Mouse (Mus musculus): ENCODE results near the gene Tent4b.

The Tent4b gene

DNA sequence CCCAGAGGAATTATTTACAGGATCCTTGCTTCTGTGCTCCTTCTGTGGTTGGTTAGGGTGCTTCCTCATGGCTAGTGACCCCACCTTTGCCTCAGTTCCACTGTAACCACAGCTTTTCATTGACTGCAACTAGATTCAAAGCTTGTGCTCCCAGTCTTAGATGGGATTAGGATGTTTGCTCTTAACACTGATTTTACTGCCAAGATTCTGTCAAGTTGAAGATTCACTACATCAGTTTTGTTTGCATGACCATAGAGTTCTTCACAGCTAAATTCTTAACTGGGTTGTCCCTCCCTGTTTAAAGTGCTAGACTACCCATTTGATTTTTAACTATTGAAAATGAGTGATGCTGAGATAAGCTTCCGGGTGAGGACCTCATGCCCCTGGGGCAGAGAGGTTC lies 29.3 kb downstream of the Tent4b start:
- no peak for DNase-seq (ENCODE audit: low read depth, low spot score)

DNA sequence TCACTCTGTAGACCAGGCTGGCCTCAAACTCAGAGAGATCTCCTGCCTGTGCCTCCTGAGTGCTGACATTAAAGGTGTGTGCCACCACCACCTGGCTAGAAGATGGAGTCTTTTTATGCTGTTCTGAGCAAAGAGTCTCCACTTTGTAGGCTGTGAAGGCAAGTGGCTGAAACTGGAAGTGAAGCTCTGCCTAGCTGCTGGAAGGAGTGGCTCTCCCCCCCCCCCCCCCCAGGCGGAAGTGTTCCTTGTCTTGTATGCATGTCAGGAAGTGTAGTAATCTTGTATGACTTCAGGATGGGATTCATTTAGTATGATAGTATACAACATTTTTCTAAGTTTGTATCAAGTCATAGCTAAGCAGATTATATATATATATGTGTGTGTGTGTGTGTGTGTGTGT lies 29.8 kb downstream of the Tent4b start:
- DNase-seq (ENCODE audit: low read depth, low spot score): no peak

DNA sequence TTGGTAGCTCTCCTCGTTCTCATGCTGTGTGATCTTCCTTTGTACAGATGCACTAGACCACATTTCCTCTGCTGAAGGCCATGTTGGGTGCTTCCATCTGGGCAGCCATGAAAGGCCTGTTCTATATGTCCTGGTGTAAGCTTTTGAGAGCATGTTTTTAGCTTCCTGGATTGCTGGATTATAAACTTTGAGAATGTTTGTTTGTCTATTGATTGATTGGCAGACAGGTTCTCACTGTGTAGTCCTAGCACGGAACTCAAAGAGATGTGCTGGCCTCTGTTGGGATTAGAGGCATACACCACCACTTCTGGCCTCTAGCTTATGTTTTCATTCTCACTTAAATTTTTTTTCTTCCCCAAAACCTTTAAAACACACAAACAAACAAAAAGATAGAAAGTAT lies 37.7 kb downstream of the Tent4b start:
- no peak for DNase-seq (ENCODE audit: low read depth, low spot score)

DNA sequence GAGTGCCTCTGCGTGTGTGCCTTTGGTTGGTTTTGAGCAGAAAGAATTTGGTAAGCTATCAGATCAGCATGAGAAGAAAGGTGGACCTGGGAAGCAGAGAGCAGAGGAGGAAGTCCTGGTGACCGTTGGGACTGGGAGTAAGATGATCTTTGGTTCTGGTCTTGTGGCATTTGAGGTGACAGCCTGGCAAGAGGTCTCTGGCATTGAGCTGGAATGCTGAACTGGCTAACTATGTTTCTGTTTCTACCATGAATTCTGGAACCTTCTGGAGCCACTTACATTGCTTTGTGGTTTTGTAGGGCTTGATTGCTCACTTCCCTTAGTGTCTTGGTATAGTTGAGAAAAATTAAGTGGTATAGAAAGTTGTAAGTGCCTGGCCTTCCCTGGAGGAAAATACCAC lies 38.6 kb downstream of the Tent4b start:
- no peak for DNase-seq (ENCODE audit: low read depth, low spot score)

DNA sequence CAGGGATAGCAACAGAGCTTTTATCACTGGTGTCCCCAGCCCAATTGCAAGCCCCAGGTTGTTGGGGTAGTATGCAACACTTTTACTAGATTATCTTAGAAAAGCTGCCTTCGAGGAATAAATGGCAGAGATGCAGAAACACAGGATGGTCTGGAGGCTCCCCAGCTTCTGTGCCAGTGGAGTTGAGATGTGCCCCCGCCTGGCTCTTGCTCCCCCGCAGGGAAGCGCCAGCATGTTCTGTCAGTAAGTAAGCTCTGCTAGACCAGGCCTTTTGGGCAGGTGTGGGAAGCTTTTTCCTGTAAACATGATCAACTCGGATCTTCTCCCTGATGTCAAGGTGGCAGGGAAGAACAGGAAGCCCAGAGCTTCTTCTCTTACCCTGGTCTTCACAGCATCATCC lies 40.3 kb downstream of the Tent4b start:
- DNase-seq (ENCODE audit: low read depth, low spot score): no peak

DNA sequence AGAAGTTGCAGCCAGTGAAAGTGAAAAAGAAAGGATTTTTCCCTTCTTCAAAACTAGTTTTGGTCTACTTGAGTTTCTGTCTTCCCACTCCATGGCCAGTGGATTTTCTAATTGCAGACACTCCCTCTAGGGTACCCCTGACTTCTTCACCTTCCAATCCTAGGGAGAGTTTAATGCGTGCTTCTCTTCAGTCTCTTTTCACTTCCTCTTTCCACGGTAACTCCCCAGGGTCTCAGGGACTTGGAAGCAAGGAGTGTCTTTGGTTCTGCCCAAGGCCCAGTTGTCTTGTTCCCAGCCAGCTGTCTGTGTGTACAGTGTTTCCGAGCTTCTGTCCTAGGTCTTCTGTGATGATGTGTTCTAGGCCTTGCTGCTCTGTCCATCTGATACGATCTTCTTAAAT lies 42.9 kb downstream of the Tent4b start:
- DNase-seq (ENCODE audit: low read depth, low spot score): no peak

DNA sequence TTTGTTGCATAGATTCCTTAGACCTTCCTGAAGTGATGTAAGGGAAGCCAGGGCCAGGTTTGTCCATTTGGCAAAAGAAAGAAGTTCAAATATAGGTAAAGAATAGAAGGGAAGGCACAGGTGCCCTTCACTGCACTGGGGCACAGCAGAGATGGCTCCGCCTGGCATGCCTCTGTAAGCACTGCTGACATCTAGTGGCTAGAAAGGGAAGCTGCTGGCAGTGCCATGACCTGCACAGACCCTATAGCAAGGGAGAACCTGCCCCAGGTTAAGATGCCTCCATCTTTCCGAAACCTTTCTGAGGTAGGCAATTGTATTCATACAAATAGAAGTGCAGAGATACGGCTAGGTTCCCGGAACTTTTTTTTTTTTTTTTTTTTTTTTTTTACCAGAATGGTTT lies 45.3 kb downstream of the Tent4b start:
- DNase-seq (ENCODE audit: low read depth, low spot score): peak; percentile 76

DNA sequence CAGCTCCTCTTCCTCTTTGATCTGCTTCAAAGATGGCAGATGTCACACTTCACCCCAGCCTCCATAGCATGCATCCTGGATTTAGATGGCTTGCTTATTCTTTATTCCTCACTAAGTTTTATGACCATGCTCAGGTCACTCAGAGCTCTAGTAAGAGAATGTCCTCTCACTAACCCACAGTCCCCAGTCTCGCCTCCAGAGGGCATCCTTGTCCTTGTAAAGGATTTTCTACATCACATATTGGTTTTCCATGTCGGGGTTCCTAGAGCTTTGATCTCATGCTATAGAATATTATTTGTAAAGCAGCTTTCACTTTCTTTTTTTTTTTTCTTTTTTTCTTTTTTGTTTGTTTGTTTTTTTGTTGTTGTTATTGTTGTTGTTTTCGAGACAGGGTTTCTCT lies 53.8 kb downstream of the Tent4b start:
- peak; percentile 47 for DNase-seq (ENCODE audit: low read depth, low spot score)

DNA sequence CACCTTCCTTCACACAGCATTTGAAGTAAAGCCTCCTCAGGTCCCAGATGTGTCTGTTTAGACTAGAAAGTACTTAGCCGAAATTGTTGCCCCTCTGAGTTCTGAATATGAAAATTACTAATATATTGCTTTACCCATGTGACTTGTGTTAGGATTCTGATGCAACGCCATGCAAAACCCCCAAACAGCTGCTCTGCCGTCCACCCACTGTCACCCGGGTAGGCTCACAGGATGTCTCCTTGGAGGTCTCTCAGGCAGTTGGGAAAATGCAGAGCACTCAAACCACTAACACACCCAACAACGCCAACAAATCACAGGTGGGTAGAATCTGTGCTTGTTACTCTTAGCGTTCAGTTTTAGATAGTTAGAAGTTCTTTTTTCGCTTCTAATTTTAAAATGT lies 55.9 kb downstream of the Tent4b start:
- DNase-seq (ENCODE audit: low read depth, low spot score): no peak

DNA sequence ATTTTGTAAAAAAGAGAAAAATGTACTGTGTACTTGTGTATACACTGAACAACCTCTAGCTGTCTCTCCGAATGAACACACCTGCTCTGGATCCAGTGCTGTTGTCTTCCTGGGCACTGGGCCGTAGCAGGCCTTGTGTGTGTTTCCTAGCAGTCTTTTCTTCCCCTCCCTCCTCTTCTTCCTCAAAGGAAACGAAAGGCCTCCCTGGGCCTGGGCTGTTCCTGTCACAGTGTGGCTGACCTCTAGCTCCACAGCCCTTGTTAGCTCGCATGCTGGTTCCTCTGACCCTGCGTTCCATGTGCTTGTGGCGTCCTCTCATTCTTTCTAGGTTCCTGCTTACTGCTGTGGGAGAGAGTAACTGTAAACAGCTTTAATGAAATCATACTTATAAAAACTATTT lies 59.0 kb downstream of the Tent4b start:
- DNase-seq (ENCODE audit: low read depth, low spot score): no peak

DNA sequence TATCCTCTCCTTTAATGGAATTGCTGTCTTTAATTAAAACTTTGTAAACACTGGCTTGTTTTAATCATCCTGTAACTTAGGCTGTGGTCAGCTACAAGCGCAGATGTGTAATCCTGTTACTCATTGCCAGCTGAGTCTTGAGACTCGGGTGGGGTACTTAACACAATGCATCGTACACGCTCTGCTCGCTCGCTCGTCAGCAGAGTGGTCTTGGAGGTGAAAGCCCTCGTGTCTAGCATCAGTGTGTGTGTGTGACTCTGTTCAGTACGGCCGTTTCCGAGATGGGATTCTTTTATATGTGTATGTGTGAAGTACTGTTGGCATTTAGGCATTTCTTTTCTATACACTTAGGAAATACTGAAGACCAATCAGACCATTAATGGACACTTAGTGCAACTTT lies 59.5 kb downstream of the Tent4b start:
- DNase-seq (ENCODE audit: low read depth, low spot score): no peak

DNA sequence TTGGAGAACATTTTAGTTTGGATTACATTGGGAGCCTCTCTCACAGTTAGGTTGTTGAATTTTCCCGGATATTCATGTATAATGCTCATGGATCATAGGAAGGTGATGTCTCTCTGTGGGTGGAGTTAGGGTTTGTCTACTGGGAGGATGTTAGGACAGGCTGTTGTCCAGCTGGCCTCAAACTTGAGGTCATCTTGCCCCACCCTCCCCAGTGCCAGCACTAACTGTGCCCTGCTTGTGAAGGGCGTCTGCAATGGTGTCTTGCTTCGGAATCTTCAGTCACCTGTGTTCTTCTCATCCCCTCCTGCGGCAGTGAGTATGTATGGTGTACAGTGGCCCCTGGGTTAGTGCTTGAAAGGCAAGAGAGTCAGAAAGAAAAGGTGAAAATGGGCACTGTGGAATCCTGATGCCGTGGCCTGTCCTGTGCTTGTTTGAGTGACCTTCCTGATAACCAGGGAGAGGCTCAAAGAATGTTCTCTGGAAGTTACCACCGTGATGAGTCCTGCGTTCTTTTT lies 61.5 kb downstream of the Tent4b start:
- DNase-seq (ENCODE audit: low read depth, low spot score): no peak

DNA sequence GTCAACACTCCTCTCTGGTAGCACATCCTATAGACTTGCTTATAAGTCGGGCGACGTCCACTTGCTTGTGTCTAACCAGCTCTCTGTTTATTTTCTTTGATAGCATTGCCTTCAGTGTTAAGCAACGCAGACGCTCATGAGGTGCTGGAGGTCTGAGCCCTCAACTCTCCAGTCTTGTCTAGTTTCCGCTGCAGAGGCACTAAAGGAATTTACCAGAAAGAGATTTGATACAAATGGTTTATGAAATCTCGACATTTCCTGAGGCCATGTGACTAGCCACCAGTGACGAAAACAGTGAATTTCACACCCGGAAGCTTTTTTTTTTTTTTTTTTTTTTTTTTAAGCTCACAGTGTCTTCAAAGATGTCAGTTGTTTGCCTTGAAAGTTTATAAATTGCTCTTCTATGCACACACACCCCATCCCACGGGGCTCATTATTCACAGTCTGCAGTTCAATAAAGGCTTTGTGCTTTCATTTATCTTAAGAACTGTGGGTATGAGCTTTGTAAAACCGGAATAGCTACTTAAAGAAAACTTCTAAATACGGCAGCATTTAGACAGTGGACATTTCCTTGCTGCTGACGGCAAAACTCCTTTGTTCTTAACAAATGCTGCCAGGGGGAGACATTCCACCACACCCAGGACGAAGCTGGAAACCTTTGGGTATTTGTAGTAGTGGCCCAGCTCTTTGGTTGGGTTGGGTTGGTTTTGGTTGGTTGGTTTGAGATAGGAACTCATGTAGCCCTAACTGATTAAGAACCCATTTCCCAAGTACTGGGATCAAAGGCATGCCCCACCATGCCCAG lies 64.0 kb downstream of the Tent4b start:
- no peak for DNase-seq (ENCODE audit: low read depth, low spot score)

DNA sequence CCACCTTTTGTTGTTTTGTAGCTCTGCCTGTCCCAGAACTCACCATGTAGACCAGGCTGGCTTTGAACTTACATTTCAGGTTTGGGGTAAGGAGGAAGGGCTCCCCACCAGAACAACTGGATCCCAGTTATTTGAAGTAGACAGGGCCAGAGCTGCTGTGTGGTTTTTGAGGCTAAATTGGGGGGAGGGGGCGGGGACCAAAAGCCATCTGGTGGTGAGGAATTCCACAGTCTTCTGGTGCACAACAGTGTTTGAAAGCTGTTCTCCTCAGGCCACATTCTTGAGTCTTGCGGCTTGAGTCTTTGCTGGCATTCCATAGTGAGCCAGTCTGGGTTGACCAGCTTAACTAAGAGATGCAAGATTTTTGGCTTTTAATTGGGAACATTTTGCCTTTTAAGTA lies 66.5 kb downstream of the Tent4b start:
- DNase-seq (ENCODE audit: low read depth, low spot score): no peak

DNA sequence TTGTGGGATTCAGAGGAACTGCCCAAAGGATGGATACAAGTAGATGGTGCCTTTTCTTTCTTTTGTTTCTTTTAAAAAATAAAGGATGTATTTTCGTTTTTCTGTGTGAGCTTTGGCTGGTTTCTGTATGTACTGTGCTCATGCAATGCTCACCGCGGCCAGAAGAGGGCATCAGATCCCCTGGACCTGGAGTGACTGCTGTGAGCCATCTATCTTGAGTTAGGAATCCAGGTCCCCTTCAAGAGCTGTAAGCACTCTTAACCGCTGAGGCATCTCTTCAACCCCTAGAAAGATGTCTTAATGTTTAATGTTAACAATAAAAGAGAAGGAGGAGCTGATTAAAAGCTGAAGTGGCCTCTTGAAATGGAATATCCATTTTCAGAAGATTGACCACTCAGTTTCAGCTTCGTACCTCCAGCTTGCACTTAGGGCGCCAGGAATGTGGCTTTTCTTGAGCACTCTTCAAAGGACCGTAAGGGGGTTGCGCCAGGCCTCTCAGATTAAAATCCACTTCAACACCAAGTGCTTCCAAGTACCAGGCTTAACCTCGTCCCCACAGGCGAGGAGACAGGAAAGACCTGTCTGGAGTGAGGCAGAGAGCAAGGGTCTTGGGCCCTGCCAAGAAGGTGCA lies 67.3 kb downstream of the Tent4b start:
- DNase-seq (ENCODE audit: low read depth, low spot score): peak; percentile 88

DNA sequence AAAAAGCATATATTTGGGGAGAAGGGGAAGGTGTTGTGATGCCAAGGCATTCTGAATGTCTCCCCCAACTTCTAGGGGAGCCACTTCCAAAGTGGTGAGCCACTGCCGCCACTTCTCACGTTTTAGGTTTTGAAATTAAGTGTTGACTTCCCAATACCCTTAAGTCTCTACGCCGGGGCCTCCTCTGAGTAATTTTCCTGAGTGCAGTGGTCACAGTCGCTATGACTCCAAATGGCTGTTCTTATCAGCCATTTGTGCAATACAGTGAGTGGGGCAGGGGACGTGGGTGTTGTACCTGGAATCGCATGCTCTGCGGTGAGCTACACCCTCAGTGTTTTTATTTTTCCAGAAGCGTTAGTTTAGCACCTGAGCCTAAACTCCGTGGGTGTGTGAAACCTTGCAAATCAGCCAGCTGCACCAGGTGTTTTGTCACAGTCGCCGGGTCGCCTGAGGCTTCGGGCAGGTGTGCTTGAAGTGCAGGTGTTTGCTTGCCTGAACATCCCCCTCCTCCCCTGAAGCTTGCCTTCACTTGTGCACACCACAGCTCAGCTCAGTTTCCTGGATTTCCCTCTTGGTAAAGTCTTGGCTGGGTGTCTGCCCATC lies 67.9 kb downstream of the Tent4b start:
- DNase-seq (ENCODE audit: low read depth, low spot score): no peak

DNA sequence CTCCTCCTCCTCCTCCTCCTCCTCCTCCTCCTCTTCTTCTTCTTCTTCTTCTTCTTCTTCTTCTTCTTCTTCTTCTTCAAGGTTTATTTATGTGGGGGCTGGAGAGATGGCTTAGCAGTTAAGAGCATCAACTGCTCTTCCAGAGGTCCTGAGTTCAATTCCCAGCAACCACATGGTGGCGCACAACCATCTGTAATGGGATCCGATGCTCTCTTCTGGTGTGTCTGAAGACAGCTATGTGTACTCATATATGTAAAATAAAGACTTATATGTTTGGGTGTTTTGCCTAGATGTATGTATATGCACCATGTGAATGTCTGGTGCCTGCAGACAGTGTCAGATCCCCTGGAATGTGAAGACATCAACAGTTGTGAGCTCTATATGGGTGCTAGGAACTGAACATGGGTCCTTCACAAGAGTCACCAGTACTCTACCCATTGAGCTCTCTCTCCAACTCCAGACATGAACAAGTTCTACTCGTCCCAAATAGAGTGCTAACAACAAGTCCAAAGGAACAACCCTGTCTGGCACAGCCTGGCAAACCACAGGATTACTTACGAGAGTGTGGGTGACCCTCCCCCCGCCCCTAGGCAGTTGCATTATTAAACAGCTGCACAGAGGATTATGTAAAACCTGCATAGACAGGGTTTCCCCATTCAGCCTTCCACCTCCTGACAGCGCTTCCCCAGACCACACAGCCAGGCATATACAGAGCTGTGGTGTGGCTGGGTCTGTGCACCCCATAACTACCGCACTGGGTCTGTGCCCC lies 70.3 kb downstream of the Tent4b start:
- DNase-seq (ENCODE audit: low read depth, low spot score): peak; percentile 35

DNA sequence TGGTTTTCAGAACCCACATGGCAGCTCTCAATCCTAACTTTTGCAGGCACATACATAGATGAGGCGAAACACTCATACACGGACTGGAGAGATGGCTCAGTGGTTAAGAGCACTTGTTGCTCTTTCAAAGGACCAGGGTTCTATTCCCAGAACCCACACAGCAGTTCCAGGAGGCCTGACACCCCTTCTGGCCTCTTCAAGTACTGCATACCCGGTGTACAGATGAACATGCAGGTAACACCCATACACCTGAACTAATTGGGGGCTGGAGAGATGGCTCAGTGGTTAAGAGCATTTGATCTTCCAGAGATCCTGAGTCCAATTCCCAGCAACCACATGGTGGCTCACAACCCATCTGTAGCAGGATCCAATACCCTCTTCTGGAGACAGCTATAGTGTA lies 71.1 kb downstream of the Tent4b start:
- peak; percentile 35 for DNase-seq (ENCODE audit: low read depth, low spot score)

DNA sequence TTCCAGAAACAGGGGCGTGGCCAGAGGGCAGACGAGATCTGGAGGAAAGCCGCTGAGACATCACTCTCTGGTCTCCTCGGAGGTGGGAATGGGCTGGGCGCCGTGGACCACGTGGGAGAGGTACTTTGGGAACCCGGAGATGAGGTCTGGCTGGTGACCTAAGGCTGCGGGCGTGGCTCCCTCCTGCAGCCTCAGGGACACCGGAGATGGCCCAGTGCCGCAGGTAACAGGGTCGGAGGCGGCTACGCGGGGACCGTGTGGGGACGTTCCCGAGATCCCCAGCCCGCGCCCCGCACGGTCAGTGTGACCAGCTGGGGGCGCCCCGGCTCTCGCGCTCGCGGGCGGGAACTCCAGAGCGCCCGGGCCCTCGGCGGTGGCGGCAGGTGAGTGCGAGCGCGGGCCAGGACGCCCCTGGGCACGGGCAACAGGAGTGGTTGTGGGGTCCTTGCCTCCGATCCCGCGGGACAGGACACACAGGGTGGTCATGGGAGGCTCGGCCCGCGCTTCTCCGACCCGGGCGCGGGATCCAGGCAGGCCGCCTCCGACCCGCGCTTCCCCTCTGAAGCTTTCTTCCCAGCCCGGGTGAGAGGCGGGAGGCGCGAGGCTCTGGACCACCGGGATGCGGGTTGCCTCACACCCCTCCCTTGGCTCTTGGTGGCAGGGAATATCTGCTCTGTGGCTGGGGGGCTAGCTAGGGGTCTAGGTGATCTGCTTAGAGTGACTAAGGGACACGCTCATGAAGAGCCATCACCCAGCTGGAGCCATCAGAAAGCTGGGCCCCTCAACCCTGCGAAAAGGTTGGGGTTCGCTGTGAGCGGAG lies 73.4 kb downstream of the Tent4b start, which contains the start of gene Adcy7:
Gene Adcy7, plus strand, starts transcription at position 173 of the 820 bp plus-strand sequence.
- peak; percentile 77 for DNase-seq (ENCODE audit: low read depth, low spot score)

DNA sequence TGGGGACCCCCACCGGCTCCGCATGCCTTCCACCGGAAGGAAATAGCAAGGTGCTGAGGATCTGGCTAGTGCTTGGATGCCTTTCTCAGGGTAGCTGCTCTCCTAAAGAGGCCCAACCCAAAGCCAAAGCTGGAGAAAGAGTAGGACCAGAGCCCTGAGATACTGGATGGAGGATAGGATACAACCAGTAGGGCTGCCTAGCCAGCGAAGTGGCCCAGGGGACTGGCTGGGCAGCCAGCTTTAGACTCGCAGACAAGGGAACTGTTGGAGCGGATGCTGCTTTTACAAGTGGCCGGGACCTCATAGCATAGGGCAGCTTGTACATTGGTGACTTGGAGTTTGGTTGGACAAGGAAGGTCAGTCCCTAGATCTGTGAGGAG lies 74.0 kb downstream of the Tent4b start:
- no peak for DNase-seq (ENCODE audit: low read depth, low spot score)

DNA sequence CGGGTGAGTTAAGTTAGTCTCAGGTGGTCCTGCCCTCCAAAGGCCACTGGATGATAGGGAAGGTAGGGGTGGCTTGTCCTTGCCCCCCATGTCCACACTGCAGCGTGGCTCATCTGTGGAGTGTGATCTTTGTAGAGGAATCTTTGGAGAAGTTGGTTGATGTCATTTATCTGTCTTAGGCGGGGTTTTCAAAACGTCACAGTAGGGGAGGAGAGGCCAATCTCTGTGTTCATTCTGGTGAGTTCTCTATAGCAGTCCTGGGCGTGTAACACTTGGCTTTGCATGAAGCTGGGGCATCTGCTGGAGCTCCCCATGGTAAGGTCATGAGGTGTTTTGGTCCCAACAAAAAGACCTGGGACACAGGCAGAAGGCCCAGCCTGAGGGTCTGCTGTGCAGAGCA lies 75.1 kb downstream of the Tent4b start:
- DNase-seq (ENCODE audit: low read depth, low spot score): no peak
